Comparison of ENCODE assay signal across 11 mouse cellular contexts in genomic region chr7:29294111-29294761, GRCm38 (mm10). TPM values are rescaled to one million over a fixed set of nuclear protein-coding genes. Genes with fewer than 3 reads are reported as not detected.
DNase-seq lines count a peak whose midpoint lies in the region; ATAC-seq and TF ChIP-seq lines count a peak whose summit lies in the region.
"Had no signal": no experiment of that assay in that cellular context is flagged by ENCODE, and none has a peak within 500 bp of the region (broad histone marks: within the 10 kb centered on the region; RNA-seq: fewer than 3 reads in every experiment).

No protein-coding gene starts in this region.

- no peak for TF ChIP-seq EP300 in ES-Bruce4 (IDR thresholded peaks at IDR 0.05; ENCODE audit: insufficient read depth, low read depth, low read length)

- no peak for TF ChIP-seq POLR2A in ES-Bruce4 (IDR thresholded peaks at IDR 0.05; ENCODE audit: insufficient read depth, low read length)

- no peak for TF ChIP-seq CTCF in ES-Bruce4 (IDR thresholded peaks at IDR 0.05; ENCODE audit: low read depth, low read length)

- ATAC-seq in lung, embryonic 16.5 days (ENCODE audit: low read depth), result no peak
- ATAC-seq in hematopoietic stem cell, adult 5-6 weeks (replicated peaks in 1 of 2; ENCODE audit: insufficient read depth in 1 of 2, low FRiP score in 2 of 2, low TSS enrichment in 1 of 2, low read depth in 1 of 2, poor library complexity in 2 of 2, severe bottlenecking in 2 of 2), result peak; percentile 23 to 31; a peak in 2 of 4 replicates

- no peak overlapping the region for H3K4me3 ChIP-seq in lung, embryonic 16.5 days (ENCODE audit: low read length)
- no peak overlapping the region for H3K4me3 ChIP-seq in ES-Bruce4 (ENCODE audit: low read depth, low read length)
- H3K4me3 ChIP-seq: limb, embryonic 12.5 days had no signal

- H3K9me3 ChIP-seq in lung, embryonic 16.5 days (ENCODE audit: control insufficient read depth, low read length), result no peaks in the 10 kb centered on the region
- no peaks in the 10 kb centered on the region for H3K9me3 ChIP-seq in ES-Bruce4 (replicated peaks; ENCODE audit: control insufficient read depth, insufficient read depth, low read length, poor library complexity, severe bottlenecking)
- H3K9me3 ChIP-seq: limb, embryonic 12.5 days had no signal

- peak overlapping the region; percentile 85 for H3K27ac ChIP-seq in lung, embryonic 16.5 days (ENCODE audit: low read length)
- H3K27ac ChIP-seq in ES-Bruce4 (ENCODE audit: insufficient read depth, low read length), result peak overlapping the region; percentile 75

- no peaks in the 10 kb centered on the region for H3K27me3 ChIP-seq in lung, embryonic 16.5 days (ENCODE audit: control insufficient read depth, insufficient read depth, low read depth, low read length)
- no peaks in the 10 kb centered on the region for H3K27me3 ChIP-seq in ES-Bruce4 (ENCODE audit: control insufficient read depth, insufficient read depth, low read length, poor library complexity, severe bottlenecking)

- H3K36me3 ChIP-seq in lung, embryonic 16.5 days (ENCODE audit: control insufficient read depth, insufficient read depth, low read length), result no peaks in the 10 kb centered on the region; the same call in 1 of the 2 replicates
- H3K36me3 ChIP-seq in ES-Bruce4 (ENCODE audit: control insufficient read depth, insufficient read depth, low read length, poor library complexity, severe bottlenecking), result no peaks in the 10 kb centered on the region
- H3K36me3 ChIP-seq: limb, embryonic 12.5 days had no signal

- peaks cover 19% of the 10 kb centered on the region for H3K4me1 ChIP-seq in lung, embryonic 16.5 days (replicated peaks; ENCODE audit: control insufficient read depth, insufficient read depth, low read length)
- H3K4me1 ChIP-seq in ES-Bruce4 (ENCODE audit: control insufficient read depth, insufficient read depth, low read length), result peaks cover 17% of the 10 kb centered on the region

- H3K4me2 ChIP-seq in lung, embryonic 16.5 days (ENCODE audit: low read depth, low read length), result no peak overlapping the region
- H3K4me2 ChIP-seq: limb, embryonic 12.5 days had no signal

- intact Hi-C loops in heart, postnatal 36 days (cut with DNase I), result loop anchor here (10.0 kb wide), 1 partner anchor 319 kb away; no protein-coding TSS in a partner anchor

- no peak overlapping the region for H3K9ac ChIP-seq in lung, embryonic 16.5 days (ENCODE audit: low read length)
- H3K9ac ChIP-seq in ES-Bruce4 (ENCODE audit: low read depth, poor library complexity, severe bottlenecking), result peak overlapping the region; percentile 20; the same call in 1 of the 2 replicates
- H3K9ac ChIP-seq: limb, embryonic 12.5 days had no signal

- DNase-seq in heart, adult 11 months, result peak; percentile 91
- no peak for DNase-seq in heart, postnatal 36 days
- no peak for DNase-seq in lung, postnatal 10 days
- no peak for DNase-seq in c-Kit-positive CD71-positive TER-119-positive erythroid progenitor cells, embryonic 14.5 days (ENCODE audit: low spot score)
- DNase-seq in testis, postnatal 14 days (ENCODE audit: low spot score), result no peak
- DNase-seq: adrenal gland, postnatal 10 days; right cerebral cortex, postnatal 4 days had no signal

- 70% methylated on average over 13 of the region's 13 CpGs for WGBS in lung, embryonic 16.5 days

RNA-seq across cellular contexts. Expression of gene Ppp1r14a, which starts 5.1 kb away (rescaled TPM):
- 10 to 100 TPM in 1 of 2 experiments, 1 to 10 TPM in 1; 9.6 to 10.5 TPM for total RNA-seq in heart, postnatal 36 days (2021)
- polyA plus RNA-seq in lung, embryonic 16.5 days (2015; fragmentation: Nextera tagmentation; extraction: Ambion mirVana), result 157 and 162 TPM in 2 replicates
- 22.1 and 29.1 TPM in 2 replicates for polyA plus RNA-seq in ES-Bruce4 (2011; ENCODE audit: insufficient read depth, insufficient read length, low read depth, missing spikeins)
- total RNA-seq in hematopoietic stem cell, adult 5-6 weeks (2017), result 1.6 TPM in 1 of 2 replicates, not detected in the other

RNA-seq across cellular contexts. Expression of gene Dpf1, which starts 9.5 kb away (rescaled TPM):
- total RNA-seq in heart, postnatal 36 days (2021), result under 1 TPM; 0.44 to 0.51 TPM
- 8.1 and 8.7 TPM in 2 replicates for polyA plus RNA-seq in lung, embryonic 16.5 days (2015; fragmentation: Nextera tagmentation; extraction: Ambion mirVana)
- polyA plus RNA-seq in ES-Bruce4 (2011; ENCODE audit: insufficient read depth, insufficient read length, low read depth, missing spikeins), result 5.9 and 6.1 TPM in 2 replicates
- total RNA-seq in hematopoietic stem cell, adult 5-6 weeks (2017), result 0.05 and 0.38 TPM in 2 replicates

RNA-seq across cellular contexts. Expression of gene Spint2, which starts 12.5 kb away (rescaled TPM):
- total RNA-seq in heart, postnatal 36 days (2021), result 10 to 100 TPM; 34.8 to 44.9 TPM
- polyA plus RNA-seq in lung, embryonic 16.5 days (2015; fragmentation: Nextera tagmentation; extraction: Ambion mirVana), result 309 and 317 TPM in 2 replicates
- polyA plus RNA-seq in ES-Bruce4 (2011; ENCODE audit: insufficient read depth, insufficient read length, low read depth, missing spikeins), result 264 and 288 TPM in 2 replicates
- 37.8 and 43.6 TPM in 2 replicates for total RNA-seq in hematopoietic stem cell, adult 5-6 weeks (2017)

RNA-seq across cellular contexts. Expression of gene 2200002D01Rik, which starts 46.0 kb away (rescaled TPM):
- total RNA-seq in heart, postnatal 36 days (2021), result 1 to 10 TPM; 1.9 to 2.0 TPM
- 21.9 and 32.5 TPM in 2 replicates for polyA plus RNA-seq in lung, embryonic 16.5 days (2015; fragmentation: Nextera tagmentation; extraction: Ambion mirVana)
- polyA plus RNA-seq in ES-Bruce4 (2011; ENCODE audit: insufficient read depth, insufficient read length, low read depth, missing spikeins), result 33.6 and 34.1 TPM in 2 replicates
- total RNA-seq in hematopoietic stem cell, adult 5-6 weeks (2017), result 0.55 and 1.1 TPM in 2 replicates

RNA-seq across cellular contexts. Expression of gene Yif1b, which starts 56.1 kb away (rescaled TPM):
- total RNA-seq in heart, postnatal 36 days (2021), result 10 to 100 TPM; 69.1 to 73.8 TPM
- polyA plus RNA-seq in lung, embryonic 16.5 days (2015; fragmentation: Nextera tagmentation; extraction: Ambion mirVana), result 126 and 136 TPM in 2 replicates
- 50.9 and 55.2 TPM in 2 replicates for polyA plus RNA-seq in ES-Bruce4 (2011; ENCODE audit: insufficient read depth, insufficient read length, low read depth, missing spikeins)
- 17.8 and 19.9 TPM in 2 replicates for total RNA-seq in hematopoietic stem cell, adult 5-6 weeks (2017)
